Mouse (Mus musculus): ENCODE measurements around the gene Tfpi2.

Gene Tfpi2

GRCm38 (mm10) chr6:3988750-3989149, at the start of gene Tfpi2:
Tfpi2 (minus strand) TSS chr6:3988919.
- Histone ChIP-seq H3K27me3 (ENCODE audit: control insufficient read depth, insufficient read depth, low read length, poor library complexity, severe bottlenecking) (no peaks in the 10 kb centered on the region), H3K36me3 (ENCODE audit: control insufficient read depth, insufficient read depth, low read length, poor library complexity, severe bottlenecking) (no peaks in the 10 kb centered on the region)
- DNase-seq (ENCODE audit: low read depth, low spot score), result no peak

- H3K36me3 ChIP-seq (ENCODE audit: control insufficient read depth, insufficient read depth, low read length, poor library complexity, severe bottlenecking), result no peaks in the 10 kb centered on the region
- DNase-seq (ENCODE audit: low read depth, low spot score), result no peak
- no peaks in the 10 kb centered on the region for H3K27me3 ChIP-seq (ENCODE audit: control insufficient read depth, insufficient read depth, low read length, poor library complexity, severe bottlenecking)
Observed at GRCm38 (mm10) chr6:4030956-4031355, 42.2 kb upstream of the Tfpi2 start.

- no peak for DNase-seq (ENCODE audit: low read depth, low spot score)
- no peaks in the 10 kb centered on the region for H3K27me3 ChIP-seq (ENCODE audit: control insufficient read depth, insufficient read depth, low read length, poor library complexity, severe bottlenecking)
- no peaks in the 10 kb centered on the region for H3K36me3 ChIP-seq (ENCODE audit: control insufficient read depth, insufficient read depth, low read length, poor library complexity, severe bottlenecking)
Observed at GRCm38 (mm10) chr6:4026367-4026766, 37.6 kb upstream of the Tfpi2 start.

GRCm38 (mm10) chr6:4022645-4023044, 33.9 kb upstream of the Tfpi2 start:
- no peaks in the 10 kb centered on the region for H3K36me3 ChIP-seq (ENCODE audit: control insufficient read depth, insufficient read depth, low read length, poor library complexity, severe bottlenecking)
- H3K27me3 ChIP-seq (ENCODE audit: control insufficient read depth, insufficient read depth, low read length, poor library complexity, severe bottlenecking), result no peaks in the 10 kb centered on the region
- DNase-seq (ENCODE audit: low read depth, low spot score), result no peak

DNA sequence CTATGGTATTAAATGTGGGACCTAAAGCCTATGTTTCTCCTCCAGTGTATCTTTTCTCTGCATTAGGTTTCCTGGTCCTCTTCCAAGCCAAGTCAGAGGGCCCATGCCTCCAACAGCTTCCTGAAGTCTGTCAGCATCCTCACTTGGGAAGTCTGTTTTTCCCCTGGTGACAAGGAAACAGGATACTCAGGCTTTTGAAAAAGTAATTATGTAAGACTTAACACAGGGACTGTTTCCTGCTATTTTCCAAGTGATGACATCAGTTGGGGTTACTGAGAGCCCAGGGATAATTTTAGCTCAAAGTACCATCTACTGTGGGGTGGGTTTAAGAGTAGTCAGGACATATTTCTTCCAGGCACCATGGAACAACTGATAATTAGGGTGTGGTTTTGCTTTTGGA, 20.8 kb upstream of the Tfpi2 start:
- Histone ChIP-seq H3K36me3 (ENCODE audit: control insufficient read depth, insufficient read depth, low read length, poor library complexity, severe bottlenecking) (no peaks in the 10 kb centered on the region), H3K27me3 (ENCODE audit: control insufficient read depth, insufficient read depth, low read length, poor library complexity, severe bottlenecking) (no peaks in the 10 kb centered on the region)
- DNase-seq (ENCODE audit: low read depth, low spot score), result no peak

DNA sequence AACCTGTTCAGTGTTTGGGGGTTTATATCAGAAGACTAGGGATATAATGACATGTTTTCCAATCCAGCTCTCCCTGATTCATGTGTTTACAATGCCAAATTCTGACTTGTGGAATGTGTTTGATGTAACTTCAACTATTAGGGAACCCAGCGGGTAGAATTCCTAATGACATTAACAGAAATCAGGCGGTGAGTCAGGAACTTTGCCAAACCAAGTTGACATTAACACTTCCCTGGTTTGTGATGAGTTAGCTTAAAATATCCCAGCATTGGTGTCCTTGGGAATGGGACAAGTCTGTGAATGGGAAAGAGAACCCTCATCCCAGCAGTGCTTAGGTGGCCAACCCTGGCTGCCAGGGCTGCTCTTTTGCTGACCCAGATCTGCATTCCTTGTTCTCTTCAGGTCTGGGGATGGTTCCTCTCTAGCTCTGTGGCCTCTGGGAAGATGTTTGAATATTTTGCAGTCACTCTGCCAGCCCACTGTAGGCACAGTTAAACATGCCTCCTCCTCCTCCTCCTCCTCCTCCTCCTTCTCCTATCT, 19.9 kb upstream of the Tfpi2 start:
- H3K36me3 ChIP-seq (ENCODE audit: control insufficient read depth, insufficient read depth, low read length, poor library complexity, severe bottlenecking), result no peaks in the 10 kb centered on the region
- H3K27me3 ChIP-seq (ENCODE audit: control insufficient read depth, insufficient read depth, low read length, poor library complexity, severe bottlenecking), result no peaks in the 10 kb centered on the region
- DNase-seq (ENCODE audit: low read depth, low spot score), result no peak

GRCm38 (mm10) chr6:4004808-4005207, 16.1 kb upstream of the Tfpi2 start:
- no peaks in the 10 kb centered on the region for H3K36me3 ChIP-seq (ENCODE audit: control insufficient read depth, insufficient read depth, low read length, poor library complexity, severe bottlenecking)
- no peak for DNase-seq (ENCODE audit: low read depth, low spot score)
- H3K27me3 ChIP-seq (ENCODE audit: control insufficient read depth, insufficient read depth, low read length, poor library complexity, severe bottlenecking), result no peaks in the 10 kb centered on the region

DNA sequence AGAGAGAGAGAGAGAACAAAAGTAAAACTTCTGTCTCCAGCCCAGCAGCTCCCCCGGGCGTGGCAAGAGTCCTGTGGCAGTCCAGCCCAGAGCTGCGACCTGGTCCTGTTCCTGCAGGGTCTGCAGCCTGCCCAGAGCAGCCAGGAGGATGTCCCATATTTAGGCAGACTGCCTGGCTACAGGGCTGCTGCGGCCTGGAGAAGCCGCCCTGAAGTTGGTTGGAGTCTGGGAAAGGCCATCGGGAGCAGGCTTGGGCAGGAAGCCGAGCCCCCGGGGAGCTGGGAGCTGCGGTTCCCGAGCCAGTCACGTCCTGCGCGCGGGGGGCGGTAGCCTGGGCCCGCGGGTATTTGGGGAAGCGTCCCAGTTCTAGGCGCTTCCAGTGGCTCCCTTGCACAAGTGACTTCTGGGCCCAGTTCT, 15.2 kb upstream of the Tfpi2 start, which contains the start of gene Gng11:
Gene Gng11 (plus strand): TSS at position 15 of the 417 bp plus-strand sequence.
- no peaks in the 10 kb centered on the region for H3K27me3 ChIP-seq (ENCODE audit: control insufficient read depth, insufficient read depth, low read length, poor library complexity, severe bottlenecking)
- DNase-seq (ENCODE audit: low read depth, low spot score), result no peak
- H3K36me3 ChIP-seq (ENCODE audit: control insufficient read depth, insufficient read depth, low read length, poor library complexity, severe bottlenecking), result no peaks in the 10 kb centered on the region

- H3K36me3 ChIP-seq (ENCODE audit: control insufficient read depth, insufficient read depth, low read length, poor library complexity, severe bottlenecking), result no peaks in the 10 kb centered on the region
- no peak for DNase-seq (ENCODE audit: low read depth, low spot score)
- no peaks in the 10 kb centered on the region for H3K27me3 ChIP-seq (ENCODE audit: control insufficient read depth, insufficient read depth, low read length, poor library complexity, severe bottlenecking)
Observed at GRCm38 (mm10) chr6:4003445-4003844, 14.7 kb upstream of the Tfpi2 start.

- DNase-seq (ENCODE audit: low read depth, low spot score), result no peak
- Histone ChIP-seq H3K27me3 (ENCODE audit: control insufficient read depth, insufficient read depth, low read length, poor library complexity, severe bottlenecking) (no peaks in the 10 kb centered on the region), H3K36me3 (ENCODE audit: control insufficient read depth, insufficient read depth, low read length, poor library complexity, severe bottlenecking) (no peaks in the 10 kb centered on the region)
Observed at GRCm38 (mm10) chr6:4000716-4001115, 12.0 kb upstream of the Tfpi2 start.

DNA sequence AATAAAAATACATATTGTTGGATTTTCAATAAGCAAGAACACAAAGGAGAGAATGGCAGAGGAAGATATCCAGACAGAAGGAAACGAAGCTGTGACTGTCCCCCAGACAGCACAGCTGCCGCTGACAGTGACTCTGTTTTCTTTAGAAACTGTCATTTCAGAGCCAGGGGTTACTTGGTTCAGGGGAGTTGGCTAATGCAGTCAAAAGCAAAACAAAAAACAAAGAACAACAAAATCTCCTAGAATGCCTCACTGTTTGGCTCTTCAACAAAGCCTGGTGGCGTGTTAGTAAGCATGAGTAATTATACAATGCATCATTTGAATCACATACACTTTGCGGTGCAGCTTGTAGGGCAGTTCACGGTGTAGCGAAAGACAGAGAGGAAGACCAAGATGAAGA, 10.6 kb upstream of the Tfpi2 start:
- no peak for DNase-seq (ENCODE audit: low read depth, low spot score)
- no peaks in the 10 kb centered on the region for H3K27me3 ChIP-seq (ENCODE audit: control insufficient read depth, insufficient read depth, low read length, poor library complexity, severe bottlenecking)

DNA sequence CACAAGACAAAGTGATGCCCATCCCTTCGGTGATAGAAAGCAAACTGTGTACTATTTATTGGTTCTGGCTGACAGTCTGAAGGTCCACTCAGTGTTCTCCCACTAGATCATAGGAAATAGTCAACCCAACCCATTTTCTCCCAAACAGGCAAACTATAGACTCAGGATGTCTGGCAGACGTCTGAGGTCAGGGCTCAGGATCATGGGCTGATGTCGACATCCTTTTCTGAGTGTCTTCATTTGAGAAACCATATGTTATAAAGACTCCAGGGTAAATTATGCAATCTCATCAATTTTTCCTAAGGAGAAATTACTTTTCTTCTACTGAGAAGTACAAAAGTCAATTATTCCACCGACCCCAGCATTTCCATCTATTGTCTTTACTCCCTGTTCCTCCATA, 9.4 kb upstream of the Tfpi2 start:
- no peak for DNase-seq (ENCODE audit: low read depth, low spot score)
- H3K27me3 ChIP-seq (ENCODE audit: control insufficient read depth, insufficient read depth, low read length, poor library complexity, severe bottlenecking), result no peaks in the 10 kb centered on the region
- H3K36me3 ChIP-seq (ENCODE audit: control insufficient read depth, insufficient read depth, low read length, poor library complexity, severe bottlenecking), result no peaks in the 10 kb centered on the region

More for the DNA sequence above, 10.6 kb upstream of the Tfpi2 start:
- H3K36me3 ChIP-seq (ENCODE audit: control insufficient read depth, insufficient read depth, low read length, poor library complexity, severe bottlenecking), result no peaks in the 10 kb centered on the region

- H3K36me3 ChIP-seq (ENCODE audit: control insufficient read depth, insufficient read depth, low read length, poor library complexity, severe bottlenecking), result no peaks in the 10 kb centered on the region
- H3K27me3 ChIP-seq (ENCODE audit: control insufficient read depth, insufficient read depth, low read length, poor library complexity, severe bottlenecking), result no peaks in the 10 kb centered on the region
- DNase-seq (ENCODE audit: low read depth, low spot score), result no peak
Observed at GRCm38 (mm10) chr6:3993492-3993891, 4.8 kb upstream of the Tfpi2 start, which contains the start of gene Gngt1. Gngt1 (plus strand) TSS chr6:3993792.

- no peak for DNase-seq (ENCODE audit: low read depth, low spot score)
- no peaks in the 10 kb centered on the region for H3K27me3 ChIP-seq (ENCODE audit: control insufficient read depth, insufficient read depth, low read length, poor library complexity, severe bottlenecking)
- no peaks in the 10 kb centered on the region for H3K36me3 ChIP-seq (ENCODE audit: control insufficient read depth, insufficient read depth, low read length, poor library complexity, severe bottlenecking)
Observed at GRCm38 (mm10) chr6:3982661-3983284, 5.9 kb downstream of the Tfpi2 start.

DNA sequence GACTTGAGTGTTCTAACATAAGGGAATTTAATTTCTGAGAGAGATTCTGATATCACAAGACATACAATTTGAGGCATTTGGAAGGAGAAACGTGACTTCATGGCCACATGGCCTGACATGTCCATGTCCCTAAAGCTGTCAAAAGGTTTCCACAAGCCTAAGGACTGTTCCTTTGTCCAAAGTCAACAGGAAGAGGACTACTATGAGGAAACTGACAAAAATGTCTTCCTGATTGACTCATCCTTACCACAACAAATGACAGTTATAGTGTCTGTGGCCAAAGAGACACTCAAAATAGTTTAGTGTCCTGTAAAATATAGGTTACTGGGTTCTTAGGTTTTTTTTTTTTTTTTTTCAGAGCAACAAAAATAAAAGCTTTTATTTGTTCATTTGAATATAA, 15.0 kb downstream of the Tfpi2 start:
- H3K36me3 ChIP-seq (ENCODE audit: control insufficient read depth, insufficient read depth, low read length, poor library complexity, severe bottlenecking), result no peaks in the 10 kb centered on the region
- DNase-seq (ENCODE audit: low read depth, low spot score), result no peak
- H3K27me3 ChIP-seq (ENCODE audit: control insufficient read depth, insufficient read depth, low read length, poor library complexity, severe bottlenecking), result no peaks in the 10 kb centered on the region
